In the genomic region with DNA sequence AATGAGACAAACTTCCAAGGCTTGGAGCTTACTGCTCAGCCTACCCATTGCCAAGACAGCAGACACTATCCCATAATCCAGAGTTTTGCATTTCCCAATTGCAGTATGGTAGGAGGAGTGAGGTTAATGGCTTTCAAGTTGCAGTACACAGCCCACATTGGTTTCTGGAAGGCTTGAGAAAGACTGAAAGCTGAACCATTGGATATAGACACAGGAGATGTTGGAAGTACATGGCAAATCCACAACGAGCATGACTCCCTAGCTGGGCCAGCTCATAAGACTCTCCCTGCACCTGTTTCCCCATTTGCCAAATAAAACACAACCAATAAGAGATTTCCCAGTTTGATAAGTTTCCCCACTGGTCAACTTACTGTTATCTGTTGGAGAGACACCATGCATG, we compare ENCODE assay signal across 23 mouse cellular contexts.
DNase-seq lines count a peak whose midpoint lies in the region; ATAC-seq and TF ChIP-seq lines count a peak whose summit lies in the region.
"Had no signal": no experiment of that assay in that cellular context is flagged by ENCODE, and none has a peak within 500 bp of the region (broad histone marks: within the 10 kb centered on the region; RNA-seq: fewer than 3 reads in every experiment).

No protein-coding gene starts in this region.

- H3K27me3 ChIP-seq in intestine, embryonic 14.5 days (replicated peaks; ENCODE audit: control insufficient read depth, insufficient read depth, low read length): no peaks in the 10 kb centered on the region
- H3K27me3 ChIP-seq in intestine, postnatal 0 days (replicated peaks; ENCODE audit: control insufficient read depth, insufficient read depth, low read length): no peaks in the 10 kb centered on the region
- H3K27me3 ChIP-seq: embryonic facial prominence, embryonic 12.5 days had no signal

- H3K4me3 ChIP-seq in gastrocnemius, adult 2 months: no peak overlapping the region
- H3K4me3 ChIP-seq in intestine, embryonic 14.5 days (ENCODE audit: low read depth, low read length): no peak overlapping the region
- H3K4me3 ChIP-seq in intestine, postnatal 0 days (ENCODE audit: low read depth, low read length): no peak overlapping the region
- H3K4me3 ChIP-seq: embryonic facial prominence, embryonic 10.5 days; embryonic facial prominence, embryonic 12.5 days; forebrain, embryonic 10.5 days; forebrain, embryonic 12.5 days had no signal

- no peaks in the 10 kb centered on the region for H3K4me1 ChIP-seq in intestine, embryonic 14.5 days (replicated peaks; ENCODE audit: control insufficient read depth, insufficient read depth, low read length)
- no peaks in the 10 kb centered on the region for H3K4me1 ChIP-seq in intestine, postnatal 0 days (replicated peaks; ENCODE audit: control insufficient read depth, insufficient read depth, low read length)
- H3K4me1 ChIP-seq: embryonic facial prominence, embryonic 10.5 days had no signal

- ATAC-seq in intestine, embryonic 14.5 days (replicated peaks; ENCODE audit: low FRiP score, low TSS enrichment, low read depth): no peak
- no peak for ATAC-seq in intestine, postnatal 0 days
- ATAC-seq: forebrain, embryonic 14.5 days; forebrain, embryonic 16.5 days had no signal

- TF ChIP-seq CTCF in gastrocnemius, adult 2 months (IDR thresholded peaks at IDR 0.05): no peak
- TF ChIP-seq CTCF in intestine, postnatal 0 days (IDR thresholded peaks at IDR 0.05; ENCODE audit: low read depth): no peak

- peak overlapping the region; percentile 90 for H3K27ac ChIP-seq in gastrocnemius, adult 2 months
- no peak overlapping the region for H3K27ac ChIP-seq in intestine, embryonic 14.5 days (ENCODE audit: low read depth)
- no peak overlapping the region for H3K27ac ChIP-seq in intestine, postnatal 0 days (ENCODE audit: low read depth, low read length)
- H3K27ac ChIP-seq: embryonic facial prominence, embryonic 10.5 days; embryonic facial prominence, embryonic 12.5 days; forebrain, embryonic 10.5 days; forebrain, embryonic 12.5 days had no signal

- H3K9ac ChIP-seq in intestine, embryonic 14.5 days (ENCODE audit: low read length): no peak overlapping the region
- H3K9ac ChIP-seq in intestine, postnatal 0 days (ENCODE audit: low read depth, low read length): no peak overlapping the region
- H3K9ac ChIP-seq: embryonic facial prominence, embryonic 12.5 days; forebrain, embryonic 12.5 days had no signal

- H3K9me3 ChIP-seq in intestine, embryonic 14.5 days (ENCODE audit: control insufficient read depth, low read length): no peaks in the 10 kb centered on the region
- no peaks in the 10 kb centered on the region for H3K9me3 ChIP-seq in intestine, postnatal 0 days (ENCODE audit: control insufficient read depth)
- H3K9me3 ChIP-seq: embryonic facial prominence, embryonic 10.5 days; embryonic facial prominence, embryonic 12.5 days; forebrain, embryonic 10.5 days; forebrain, embryonic 12.5 days had no signal

- WGBS in intestine, embryonic 14.5 days: 86% methylated on average over 1 of the region's 1 CpGs
- WGBS in intestine, postnatal 0 days: 88% methylated on average over 1 of the region's 1 CpGs

- H3K4me2 ChIP-seq in intestine, embryonic 14.5 days (ENCODE audit: low read length): no peak overlapping the region
- no peak overlapping the region for H3K4me2 ChIP-seq in intestine, postnatal 0 days (replicated peaks; ENCODE audit: low read depth)
- H3K4me2 ChIP-seq: embryonic facial prominence, embryonic 12.5 days; forebrain, embryonic 12.5 days had no signal

- DNase-seq in gastrocnemius, adult 2 months: no peak
- no peak for DNase-seq in gastrocnemius, adult 8-10 months (ENCODE audit: low spot score in 2 of 2)
- peak; percentile 36 for DNase-seq in intestine, embryonic 14.5 days (ENCODE audit: low spot score)
- DNase-seq in gonadal fat pad, adult 2 months (ENCODE audit: low read depth): peak; percentile 92
- peak; percentile 51 for DNase-seq in skeletal muscle tissue, adult 2 months (ENCODE audit: low read depth, low spot score)
- no peak for DNase-seq in spleen, adult 18-20 months
- DNase-seq in left cerebral cortex, postnatal 4 days: no peak
- DNase-seq: adrenal gland, adult 2 months; adrenal gland, postnatal 10 days; adrenal gland, postnatal 25 days; cerebellum, adult 11 months; cerebellum, adult 18-20 months; cerebellum, adult 8-10 months; cerebellum, adult 9-11 months; cerebellum, postnatal 14 days; cerebellum, postnatal 36 days had no signal

- H3K36me3 ChIP-seq in intestine, embryonic 14.5 days (ENCODE audit: control insufficient read depth, insufficient read depth, low read length): no peaks in the 10 kb centered on the region
- no peaks in the 10 kb centered on the region for H3K36me3 ChIP-seq in intestine, postnatal 0 days (ENCODE audit: control insufficient read depth, insufficient read depth)
- H3K36me3 ChIP-seq: embryonic facial prominence, embryonic 10.5 days; embryonic facial prominence, embryonic 12.5 days; forebrain, embryonic 10.5 days; forebrain, embryonic 12.5 days had no signal

- intact Hi-C loops in gastrocnemius, adult 2 months (cut with DNase I): loop anchor here (2.0 kb wide), 1 partner anchor 33 kb away; no protein-coding TSS in a partner anchor
- intact Hi-C loops in left cerebral cortex, postnatal 4 days (cut with DNase I): no loop called here

Comparison
In these comparisons a context has a peak if more than half of its experiments do, and no peak if none do; other contexts are left out.
1. DNase-seq: peak in intestine, embryonic 14.5 days (single experiment), gonadal fat pad, adult 2 months (single experiment) and skeletal muscle tissue, adult 2 months (single experiment); none in gastrocnemius, adult 2 months (single experiment), gastrocnemius, adult 8-10 months (0 of 2), spleen, adult 18-20 months (0 of 2) and left cerebral cortex, postnatal 4 days (single experiment).